Mouse (Mus musculus): Measurements from ENCODE around the gene Olfr963.
"Not testable (repeated sequence)": the region's sequence is repeated elsewhere in the genome, so short reads cannot be mapped to it uniquely, and the experiment has no call there.

The Olfr963 gene

DNA sequence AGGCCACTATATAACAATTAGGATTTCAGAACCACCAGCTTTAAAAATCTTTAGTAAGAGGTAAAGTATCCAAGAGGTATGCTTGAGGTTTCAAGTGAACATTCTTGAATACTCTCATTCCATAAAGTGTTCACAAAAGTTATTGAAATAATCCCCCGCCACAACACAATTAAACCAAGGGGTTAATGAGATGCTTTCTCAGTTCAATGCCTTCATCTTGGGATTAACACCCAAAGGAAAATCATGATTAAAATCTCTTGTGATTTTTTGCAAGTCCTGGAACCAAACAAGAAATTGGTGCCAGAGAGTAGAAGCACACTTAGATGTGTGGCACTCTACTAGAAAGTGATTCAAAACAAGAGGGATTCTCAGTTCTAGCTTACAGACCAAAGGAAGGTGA, at the start of gene Olfr963:
Olfr963 (plus strand) TSS at position 301 of the 400 bp plus-strand sequence.
- DNase-seq (ENCODE audit: low spot score in 2 of 2): no peak

DNA sequence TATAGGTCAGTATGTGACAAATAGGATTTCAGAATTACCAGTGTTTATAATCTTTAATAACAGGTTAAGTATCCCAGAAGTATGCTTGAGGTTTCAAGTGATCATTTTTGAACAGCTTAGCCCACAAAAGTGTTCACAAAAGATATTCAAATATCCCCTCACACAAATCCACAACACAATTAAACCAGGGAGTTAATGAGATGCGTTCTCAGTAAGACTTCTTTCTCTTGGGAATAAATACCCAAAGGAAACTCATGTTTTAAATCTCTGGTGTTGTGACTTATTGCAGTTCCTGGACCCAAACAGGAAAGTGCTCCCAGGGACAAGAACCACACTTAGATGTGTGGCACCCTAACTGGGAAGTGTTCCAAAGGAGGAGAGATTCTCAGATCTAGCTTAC, 45.9 kb upstream of the Olfr963 start, which contains the start of gene Olfr960:
Olfr960 (plus strand) TSS at position 301 of the 400 bp plus-strand sequence.
- DNase-seq (ENCODE audit: low spot score in 2 of 2): no peak

DNA sequence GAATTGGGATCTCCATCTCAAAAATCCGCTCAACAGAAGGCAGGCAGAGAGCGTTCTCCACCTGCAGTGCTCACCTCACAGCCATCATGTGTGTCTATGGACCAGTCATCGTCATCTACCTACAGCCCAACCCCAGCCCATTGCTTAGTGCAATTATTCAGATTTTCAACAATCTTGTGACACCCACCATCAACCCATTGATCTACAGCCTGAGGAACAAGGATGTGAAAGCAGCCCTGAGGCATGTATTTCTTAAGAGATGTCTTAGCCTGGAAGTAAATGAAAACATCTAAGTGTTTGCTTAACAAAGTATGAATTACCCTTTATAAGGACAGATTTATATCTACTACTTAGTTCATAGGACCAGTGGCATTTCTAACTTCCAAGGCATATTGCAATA, 43.2 kb upstream of the Olfr963 start:
- no peak for DNase-seq (ENCODE audit: low spot score in 2 of 2)

DNA sequence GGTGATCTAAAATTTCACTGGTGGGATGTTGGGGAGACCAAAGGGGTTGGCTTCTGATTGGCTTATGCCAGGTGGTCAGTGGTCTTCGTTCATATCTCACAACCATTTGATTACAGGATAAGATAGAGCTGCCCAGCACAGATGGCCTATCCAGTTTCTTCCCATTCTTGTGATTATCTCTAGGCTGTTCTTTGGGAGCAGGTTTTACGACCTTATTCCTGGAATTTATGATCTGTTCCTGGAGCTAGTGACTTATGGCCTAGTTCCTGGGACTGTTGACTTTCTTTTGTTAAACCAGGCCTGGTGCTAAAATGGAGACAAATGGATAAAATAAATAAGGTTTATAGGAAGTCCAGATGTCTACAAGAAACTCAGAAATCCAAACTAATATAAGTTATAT, 42.3 kb upstream of the Olfr963 start:
- no peak for DNase-seq (ENCODE audit: low spot score in 2 of 2)

DNA sequence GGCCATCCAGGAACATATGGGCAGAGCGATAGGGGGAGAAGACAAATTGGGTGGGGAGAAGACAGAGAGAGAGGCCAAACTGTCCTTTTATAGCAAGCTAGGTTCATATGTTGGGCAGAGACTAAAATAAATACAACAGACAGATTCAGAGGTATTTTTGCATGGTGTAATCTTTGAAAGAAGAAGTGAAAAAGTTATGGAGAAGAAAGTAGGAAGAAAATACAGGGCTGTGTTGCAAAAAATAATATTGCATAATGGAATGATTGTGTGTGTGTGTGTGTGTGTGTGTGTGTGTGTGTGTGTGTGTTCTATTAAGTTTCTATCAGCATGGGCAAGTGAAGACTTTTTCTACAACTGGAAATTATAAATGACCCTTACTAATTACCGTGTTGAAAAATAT, 37.9 kb upstream of the Olfr963 start:
- DNase-seq (ENCODE audit: low spot score in 2 of 2): no peak

DNA sequence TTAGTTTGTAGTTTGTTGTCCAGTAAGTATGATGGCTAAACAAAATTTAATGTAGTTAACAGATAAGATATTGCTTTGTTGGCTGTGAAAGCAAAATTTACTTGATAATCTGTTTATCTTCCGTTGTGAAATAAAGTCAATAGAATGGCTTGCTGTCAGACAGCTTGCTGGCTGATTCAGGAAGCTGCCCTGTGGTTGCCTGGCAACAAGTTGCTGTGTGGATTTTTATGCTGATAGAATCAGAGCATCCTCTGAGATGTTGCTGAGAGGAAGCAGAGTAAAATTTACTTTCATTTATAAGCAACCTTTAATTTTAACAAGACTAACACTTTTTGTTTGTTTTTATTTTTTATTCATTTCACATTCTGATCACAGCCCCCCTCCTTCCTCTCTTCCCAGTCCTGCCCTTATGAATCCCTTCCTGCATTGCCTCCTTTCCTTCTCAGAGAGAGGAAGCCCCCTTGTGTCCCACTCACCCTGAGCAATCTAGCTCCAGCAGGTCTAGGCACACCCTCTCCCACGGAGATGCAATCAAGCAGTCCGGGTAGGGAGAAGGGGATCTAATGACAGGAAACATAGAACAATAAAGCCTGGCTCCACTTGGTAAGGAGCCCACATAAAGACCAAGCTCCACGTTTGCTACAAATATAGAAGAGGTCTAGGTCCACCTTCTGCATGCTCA, 33.0 kb upstream of the Olfr963 start:
- DNase-seq (ENCODE audit: low spot score in 2 of 2): no peak

DNA sequence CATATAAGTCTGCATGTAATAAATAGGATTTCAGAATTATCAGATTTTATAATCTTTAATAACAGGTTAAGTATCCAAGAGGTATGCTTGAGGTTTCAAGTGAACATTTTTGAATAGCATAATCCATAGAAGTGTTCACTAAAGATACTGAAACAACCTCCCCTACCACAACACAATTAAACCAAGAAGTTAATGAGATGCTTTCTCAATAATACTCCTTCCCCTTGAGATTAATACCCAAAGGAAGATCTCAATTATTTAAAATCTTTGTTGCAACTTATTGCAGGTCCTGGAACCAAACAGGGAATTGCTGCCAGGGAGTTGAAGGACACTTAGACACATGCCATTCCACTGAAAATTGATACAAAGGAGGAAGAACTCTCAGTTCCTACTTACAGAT, 22.2 kb upstream of the Olfr963 start, which contains the start of gene Olfr961:
Olfr961 (plus strand) TSS at position 301 of the 400 bp plus-strand sequence.
- DNase-seq (ENCODE audit: low spot score in 2 of 2): no peak

DNA sequence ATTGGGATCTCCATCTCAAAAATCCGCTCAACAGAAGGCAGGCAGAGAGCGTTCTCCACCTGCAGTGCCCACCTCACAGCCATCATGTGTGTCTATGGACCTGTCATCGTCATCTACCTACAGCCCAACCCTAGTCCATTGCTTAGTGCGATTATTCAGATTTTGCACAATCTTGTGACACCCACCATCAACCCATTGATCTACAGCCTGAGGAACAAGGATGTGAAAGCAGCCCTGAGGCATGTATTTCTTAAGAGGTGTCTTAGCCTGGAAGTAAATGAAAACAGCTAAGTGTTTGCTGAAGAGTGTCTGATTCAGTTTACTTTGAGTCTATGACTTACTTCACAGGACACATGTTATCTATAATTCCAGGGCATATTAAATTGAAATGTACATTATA, 19.6 kb upstream of the Olfr963 start:
- no peak for DNase-seq (ENCODE audit: low spot score in 2 of 2)

DNA sequence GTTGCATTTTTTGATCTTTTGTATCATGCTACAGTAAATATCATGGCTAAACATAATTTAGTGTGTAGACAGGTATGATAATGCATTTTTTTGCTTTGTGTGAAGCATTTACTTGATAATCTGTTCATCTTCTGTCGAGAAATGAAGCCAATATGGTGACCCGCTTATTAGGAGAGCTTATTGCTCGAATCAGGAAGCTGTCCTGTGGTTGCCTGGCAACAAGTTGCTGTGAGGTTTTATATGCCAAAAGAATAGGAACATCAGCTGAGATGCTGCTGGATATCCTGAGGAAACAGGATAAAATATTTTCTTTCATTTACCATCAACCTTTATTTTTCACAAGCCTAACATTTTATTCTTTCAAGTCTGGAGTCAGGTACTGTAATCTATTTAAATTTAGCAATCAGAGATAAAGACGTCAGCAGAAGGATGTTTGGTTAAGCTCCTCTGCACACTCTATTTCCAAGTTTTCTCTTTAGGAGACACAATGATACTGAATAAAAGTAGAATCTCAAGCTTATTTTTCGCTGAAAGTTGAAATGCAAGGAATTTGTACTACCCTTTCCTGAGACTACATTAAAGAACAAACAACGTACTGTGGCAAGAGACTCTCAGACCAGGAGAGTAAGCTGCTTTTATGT, 12.1 kb upstream of the Olfr963 start:
- DNase-seq (ENCODE audit: low spot score in 2 of 2): no peak

DNA sequence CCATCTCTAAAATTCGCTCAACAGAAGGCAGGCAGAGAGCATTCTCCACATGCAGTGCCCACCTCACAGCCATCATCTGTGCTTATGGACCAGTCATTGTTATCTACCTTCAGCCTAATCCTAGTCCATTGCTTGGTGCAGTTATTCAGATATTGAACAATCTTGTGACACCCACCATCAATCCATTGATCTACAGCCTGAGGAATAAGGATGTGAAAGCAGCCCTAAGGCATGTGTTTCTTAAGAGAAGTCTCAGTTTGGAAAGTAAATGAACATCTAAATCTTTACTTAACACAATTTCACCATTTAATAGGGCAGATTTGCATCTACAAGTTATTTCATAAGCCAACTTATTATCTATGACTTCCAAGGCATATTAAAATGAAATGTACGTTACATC, 2.7 kb downstream of the Olfr963 start:
- no peak for DNase-seq (ENCODE audit: low spot score in 2 of 2)

DNA sequence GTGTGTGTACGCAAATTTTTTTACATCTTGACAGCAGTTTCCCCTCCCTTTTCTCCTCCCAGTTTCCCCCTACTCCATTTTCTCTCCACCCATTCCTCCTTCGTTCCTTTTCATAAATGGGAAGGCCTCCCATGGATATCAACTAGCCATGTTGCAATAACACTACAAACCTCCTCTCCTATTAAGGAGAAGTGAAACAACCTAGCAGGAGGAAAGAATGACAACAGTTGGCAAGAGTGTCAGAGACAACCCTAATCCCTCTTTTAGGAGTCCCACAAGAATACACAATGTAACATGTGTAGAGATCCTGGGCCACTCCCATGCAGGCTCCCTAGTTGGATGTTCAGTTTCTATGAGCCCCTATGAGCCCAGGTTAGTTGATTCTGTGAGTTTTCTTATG, 7.8 kb downstream of the Olfr963 start:
- no peak for DNase-seq (ENCODE audit: low spot score in 2 of 2)

DNA sequence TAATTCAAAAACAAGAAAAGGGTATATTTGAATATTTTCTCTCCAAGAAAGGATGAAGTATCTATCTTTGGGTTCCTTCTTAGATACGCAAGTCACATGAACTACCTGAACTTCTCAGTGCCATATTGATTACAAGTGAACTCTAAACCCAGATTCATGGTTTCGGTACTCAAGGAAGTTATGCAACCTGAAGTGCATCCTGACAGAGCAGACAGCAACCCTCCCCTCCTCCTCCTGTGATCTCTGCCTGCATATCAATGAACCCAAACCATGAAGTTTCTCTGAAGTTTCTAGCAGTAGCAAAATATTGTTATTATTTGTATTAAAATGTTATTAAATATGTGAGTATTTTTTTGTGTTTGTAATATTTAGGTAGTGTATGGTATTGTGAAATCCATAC, 11.6 kb downstream of the Olfr963 start:
- no peak for DNase-seq (ENCODE audit: low spot score in 2 of 2)

DNA sequence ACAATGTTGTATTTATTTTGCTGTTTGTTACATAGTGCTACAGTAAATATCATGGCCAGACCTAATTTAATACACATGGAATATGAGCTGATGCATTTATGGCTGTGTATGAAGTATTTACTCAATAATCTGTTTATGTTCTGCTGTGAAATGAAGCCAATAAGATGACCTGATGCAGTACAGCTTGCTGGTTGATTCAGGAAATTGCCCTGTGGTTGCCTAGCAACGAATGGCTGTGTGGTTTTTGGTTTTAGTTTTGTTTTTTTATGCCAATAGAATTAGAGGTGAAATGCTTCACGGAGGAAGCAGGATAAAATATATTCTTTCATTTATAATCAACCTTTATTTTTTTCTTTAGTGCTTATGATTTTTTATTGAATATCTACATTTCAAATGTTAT, 12.3 kb downstream of the Olfr963 start:
- DNase-seq (ENCODE audit: low spot score in 2 of 2): no peak

DNA sequence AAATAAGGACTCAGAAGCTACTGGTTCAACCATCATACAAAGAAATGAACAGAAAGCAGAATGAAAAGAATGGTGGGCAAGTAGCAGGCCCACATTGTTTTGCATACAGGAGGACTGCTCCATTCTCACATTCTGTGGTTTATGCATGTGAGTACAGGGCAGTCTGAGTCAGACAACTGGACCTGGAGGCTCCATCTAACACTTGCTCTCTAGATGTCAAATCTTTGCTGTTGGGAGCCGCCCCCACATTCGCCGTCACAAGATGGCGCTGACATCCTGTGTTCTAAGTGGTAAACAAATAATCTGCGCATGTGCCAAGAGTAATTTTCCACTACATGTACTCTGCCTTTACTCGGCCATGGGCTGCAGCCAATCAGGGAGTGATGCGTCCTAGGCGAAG, 34.1 kb downstream of the Olfr963 start:
- DNase-seq (ENCODE audit: low spot score in 2 of 2): not testable (repeated sequence)

DNA sequence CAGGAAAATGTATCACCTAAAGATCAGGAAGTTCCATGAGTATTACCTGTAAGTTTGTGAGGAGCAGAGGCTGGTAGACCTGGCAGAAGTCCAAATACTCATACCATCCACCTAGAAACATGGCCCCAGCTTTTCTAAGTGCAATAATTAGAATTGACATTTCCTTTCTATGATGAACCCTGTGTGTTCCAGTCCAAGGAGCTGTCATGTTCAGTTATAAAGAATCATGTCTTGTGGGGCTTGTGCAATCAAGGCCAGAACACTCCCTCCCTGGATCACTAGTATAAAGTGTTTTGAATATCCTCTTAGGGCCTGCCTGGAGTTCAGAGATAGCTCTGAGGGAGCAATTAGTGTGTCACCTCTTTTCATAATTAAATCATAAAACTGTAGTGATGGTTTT, 40.0 kb downstream of the Olfr963 start, which contains the start of gene Olfr149:
Olfr149 (minus strand) TSS at position 101 of the 400 bp plus-strand sequence.
- DNase-seq (ENCODE audit: low spot score in 2 of 2): no peak

DNA sequence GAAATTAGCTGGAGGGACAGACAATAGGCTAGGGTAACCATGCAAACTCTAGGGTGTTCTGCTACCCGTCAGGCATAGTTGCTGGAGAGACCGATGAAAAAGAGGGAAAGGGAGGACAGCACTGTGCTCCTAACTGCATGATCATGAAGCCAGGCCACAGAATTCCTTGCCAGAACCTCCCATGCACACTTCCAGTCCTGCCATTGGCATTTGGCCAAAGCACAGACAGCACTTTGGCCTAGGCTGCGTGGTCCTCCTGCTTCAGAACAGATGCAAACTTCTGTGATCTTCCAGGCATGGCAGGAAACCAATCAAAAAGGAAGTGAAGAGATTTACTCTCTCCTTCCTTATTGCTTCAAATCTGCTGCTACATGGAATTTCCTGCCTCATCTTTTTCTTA, 42.0 kb downstream of the Olfr963 start:
- no peak for DNase-seq (ENCODE audit: low spot score in 2 of 2)

DNA sequence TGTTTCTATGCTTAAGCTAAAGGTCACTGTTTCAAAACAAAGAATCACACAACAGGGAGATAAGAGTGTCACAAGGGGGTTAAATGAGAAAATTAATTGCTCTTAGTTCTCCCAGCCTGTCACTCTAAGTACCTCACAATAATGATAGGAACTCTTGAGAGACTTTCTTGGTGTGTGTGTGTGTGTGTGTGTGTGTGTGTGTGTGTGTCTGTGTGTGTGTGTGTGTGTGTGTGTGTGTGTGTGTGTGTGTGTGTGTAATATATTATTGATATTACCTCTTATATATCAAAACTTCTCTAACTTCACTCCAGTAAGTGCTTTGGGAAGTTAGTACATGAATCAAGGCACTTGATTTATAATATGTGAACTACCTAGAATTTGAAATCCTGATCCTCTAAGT, 44.0 kb downstream of the Olfr963 start, which contains the start of gene Olfr965:
Olfr965 (plus strand) TSS at position 301 of the 400 bp plus-strand sequence.
- DNase-seq (ENCODE audit: low spot score in 2 of 2): no peak
